Mouse (Mus musculus): Measurements from ENCODE around the gene Rpl36al. TPM values are rescaled to one million over a fixed set of nuclear protein-coding genes. Genes with fewer than 3 reads are reported as not detected.

The Rpl36al gene
- polyA plus RNA-seq, 1 experiment from 2014 or later: 387 TPM

DNA sequence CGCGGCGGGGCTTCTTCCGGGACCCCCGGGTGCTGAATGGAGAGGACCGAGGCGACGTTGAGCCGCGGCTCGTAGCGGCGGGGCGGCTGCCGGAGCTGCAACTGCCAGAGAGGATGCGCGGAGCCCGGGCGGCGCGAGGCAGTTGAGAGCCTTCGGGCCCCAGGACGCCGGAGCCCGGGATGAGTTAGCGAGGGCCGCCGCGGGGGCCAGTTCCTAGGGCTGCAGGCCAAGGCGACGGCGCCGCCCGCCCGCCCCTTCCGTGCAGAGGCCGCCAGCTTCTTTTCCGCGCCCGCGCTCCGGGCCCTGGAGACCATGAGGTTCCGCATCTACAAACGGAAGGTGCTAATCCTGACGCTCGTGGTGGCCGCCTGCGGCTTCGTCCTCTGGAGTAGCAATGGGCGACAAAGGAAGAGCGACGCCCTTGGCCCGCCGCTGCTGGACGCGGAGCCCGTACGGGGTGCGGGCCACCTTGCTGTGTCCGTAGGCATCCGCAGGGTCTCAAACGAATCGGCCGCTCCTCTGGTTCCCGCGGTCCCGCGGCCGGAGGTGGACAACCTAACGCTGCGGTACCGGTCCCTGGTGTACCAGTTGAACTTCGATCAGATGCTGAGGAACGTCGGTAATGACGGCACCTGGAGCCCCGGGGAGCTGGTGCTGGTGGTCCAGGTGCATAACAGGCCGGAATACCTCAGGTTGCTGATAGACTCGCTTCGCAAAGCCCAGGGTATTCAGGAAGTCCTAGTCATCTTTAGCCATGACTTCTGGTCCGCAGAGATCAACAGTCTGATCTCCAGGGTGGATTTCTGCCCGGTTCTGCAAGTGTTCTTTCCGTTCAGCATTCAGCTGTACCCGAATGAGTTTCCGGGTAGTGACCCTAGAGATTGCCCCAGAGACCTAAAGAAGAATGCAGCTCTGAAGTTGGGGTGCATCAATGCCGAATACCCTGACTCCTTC is 736 bp upstream of the Rpl36al start:
- peak overlapping the region; percentile 98 for H3K4me2 ChIP-seq (ENCODE audit: low read depth, low read length)
- ATAC-seq (ENCODE audit: low read depth): peak; percentile 74
- 2% methylated on average over 80 of the region's 86 CpGs for WGBS
- H3K36me3 ChIP-seq (ENCODE audit: control insufficient read depth, insufficient read depth, low read length): peaks cover 3% of the 10 kb centered on the region; the same call in 1 of the 2 replicates
- H3K9me3 ChIP-seq (ENCODE audit: control insufficient read depth, low read length): no peaks in the 10 kb centered on the region
- H3K27ac ChIP-seq (ENCODE audit: low read depth, low read length): peak overlapping the region; percentile 90
- H3K4me3 ChIP-seq (ENCODE audit: low read depth, low read length): peak overlapping the region; percentile 82
- peaks cover 15% of the 10 kb centered on the region for H3K4me1 ChIP-seq (ENCODE audit: control insufficient read depth, insufficient read depth, low read length)
- peak overlapping the region; percentile 90 for H3K9ac ChIP-seq (replicated peaks; ENCODE audit: low read depth, low read length)
- H3K27me3 ChIP-seq (ENCODE audit: control insufficient read depth, insufficient read depth, low read length): no peaks in the 10 kb centered on the region

- H3K4me2 ChIP-seq (ENCODE audit: low read depth, low read length): no peak overlapping the region
- 89% methylated on average over 4 of the region's 4 CpGs for WGBS
Observed at GRCm38 (mm10) chr12:69181800-69182199, 2.1 kb downstream of the Rpl36al start.

GRCm38 (mm10) chr12:69179371-69179770 is 4.5 kb downstream of the Rpl36al start:
- Histone ChIP-seq H3K27ac (ENCODE audit: low read depth, low read length) (no peak overlapping the region), H3K4me3 (ENCODE audit: low read depth, low read length) (no peak overlapping the region), H3K36me3 (ENCODE audit: control insufficient read depth, insufficient read depth, low read length) (no peaks in the 10 kb centered on the region), H3K27me3 (ENCODE audit: control insufficient read depth, insufficient read depth, low read length) (no peaks in the 10 kb centered on the region), H3K9ac (replicated peaks; ENCODE audit: low read depth, low read length) (no peak overlapping the region), H3K9me3 (ENCODE audit: control insufficient read depth, low read length) (no peaks in the 10 kb centered on the region), H3K4me2 (ENCODE audit: low read depth, low read length) (no peak overlapping the region), H3K4me1 (ENCODE audit: control insufficient read depth, insufficient read depth, low read length) (0 out of 2 replicates have a peak, but pooled peaks cover 4% of the 10 kb centered on the region)
- 80% methylated on average over 12 of the region's 12 CpGs for WGBS
- ATAC-seq (ENCODE audit: low read depth): no peak

More at GRCm38 (mm10) chr12:69181800-69182199, 2.1 kb downstream of the Rpl36al start:
- ATAC-seq (ENCODE audit: low read depth): no peak
- Histone ChIP-seq H3K27ac (ENCODE audit: low read depth, low read length) (no peak overlapping the region), H3K27me3 (ENCODE audit: control insufficient read depth, insufficient read depth, low read length) (no peaks in the 10 kb centered on the region), H3K4me1 (ENCODE audit: control insufficient read depth, insufficient read depth, low read length) (peaks cover 11% of the 10 kb centered on the region), H3K9ac (replicated peaks; ENCODE audit: low read depth, low read length) (no peak overlapping the region), H3K36me3 (ENCODE audit: control insufficient read depth, insufficient read depth, low read length) (no peaks in the 10 kb centered on the region), H3K9me3 (ENCODE audit: control insufficient read depth, low read length) (no peaks in the 10 kb centered on the region), H3K4me3 (ENCODE audit: low read depth, low read length) (no peak overlapping the region)

DNA sequence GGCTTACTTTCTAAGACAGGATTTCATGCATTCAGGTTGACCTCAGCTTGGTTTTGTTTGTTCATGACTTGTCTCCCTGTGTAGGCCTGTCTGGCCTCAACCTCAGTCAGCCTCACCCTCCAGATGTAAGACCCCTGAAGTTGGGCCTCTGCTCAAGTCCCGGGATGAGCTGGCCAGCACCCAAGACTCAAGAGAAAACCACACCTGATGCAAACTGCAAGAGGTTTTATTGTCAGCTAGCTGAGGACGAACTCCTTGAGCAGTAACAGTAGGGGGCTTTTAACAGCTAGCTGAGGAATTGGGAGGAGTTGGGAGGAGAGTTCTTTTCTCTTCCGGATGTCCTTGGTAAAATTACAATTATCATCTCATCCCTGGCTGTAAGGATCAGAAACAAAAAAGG is 6.4 kb downstream of the Rpl36al start:
- no peak overlapping the region for H3K4me3 ChIP-seq (ENCODE audit: low read depth, low read length)
- H3K9ac ChIP-seq (replicated peaks; ENCODE audit: low read depth, low read length): no peak overlapping the region
- H3K4me2 ChIP-seq (ENCODE audit: low read depth, low read length): no peak overlapping the region
- ATAC-seq (ENCODE audit: low read depth): no peak
- no peaks in the 10 kb centered on the region for H3K4me1 ChIP-seq (ENCODE audit: control insufficient read depth, insufficient read depth, low read length)
- H3K27me3 ChIP-seq (ENCODE audit: control insufficient read depth, insufficient read depth, low read length): no peaks in the 10 kb centered on the region
- H3K27ac ChIP-seq (ENCODE audit: low read depth, low read length): no peak overlapping the region
- H3K9me3 ChIP-seq (ENCODE audit: control insufficient read depth, low read length): no peaks in the 10 kb centered on the region
- WGBS: 68% methylated on average over 3 of the region's 3 CpGs
- no peaks in the 10 kb centered on the region for H3K36me3 ChIP-seq (ENCODE audit: control insufficient read depth, insufficient read depth, low read length)

DNA sequence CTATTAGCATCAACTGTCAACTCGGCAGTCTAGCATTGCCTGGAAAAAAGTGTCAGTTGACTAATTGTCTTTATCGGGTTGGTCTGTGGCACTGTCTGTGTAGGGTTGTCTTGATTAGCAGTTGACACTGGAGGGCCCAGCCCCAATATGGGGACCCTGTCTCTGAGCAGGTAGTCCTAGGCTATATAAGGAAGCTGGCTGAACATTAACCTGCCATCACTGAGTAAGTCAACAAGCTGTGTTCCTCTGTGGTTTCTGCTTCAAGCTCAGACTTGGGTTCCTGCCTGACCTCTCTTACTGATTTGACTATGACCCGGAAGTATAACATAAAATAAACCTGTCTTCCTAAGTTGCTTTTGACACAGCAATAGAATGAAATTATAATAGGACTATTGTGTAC is 7.9 kb downstream of the Rpl36al start:
- Histone ChIP-seq H3K4me3 (ENCODE audit: low read depth, low read length) (no peak overlapping the region), H3K27me3 (ENCODE audit: control insufficient read depth, insufficient read depth, low read length) (no peaks in the 10 kb centered on the region), H3K36me3 (ENCODE audit: control insufficient read depth, insufficient read depth, low read length) (no peaks in the 10 kb centered on the region), H3K9me3 (ENCODE audit: control insufficient read depth, low read length) (no peaks in the 10 kb centered on the region), H3K27ac (ENCODE audit: low read depth, low read length) (no peak overlapping the region), H3K9ac (replicated peaks; ENCODE audit: low read depth, low read length) (no peak overlapping the region), H3K4me2 (ENCODE audit: low read depth, low read length) (no peak overlapping the region), H3K4me1 (ENCODE audit: control insufficient read depth, insufficient read depth, low read length) (no peaks in the 10 kb centered on the region)
- 97% methylated on average over 3 of the region's 3 CpGs for WGBS
- ATAC-seq (ENCODE audit: low read depth): no peak

DNA sequence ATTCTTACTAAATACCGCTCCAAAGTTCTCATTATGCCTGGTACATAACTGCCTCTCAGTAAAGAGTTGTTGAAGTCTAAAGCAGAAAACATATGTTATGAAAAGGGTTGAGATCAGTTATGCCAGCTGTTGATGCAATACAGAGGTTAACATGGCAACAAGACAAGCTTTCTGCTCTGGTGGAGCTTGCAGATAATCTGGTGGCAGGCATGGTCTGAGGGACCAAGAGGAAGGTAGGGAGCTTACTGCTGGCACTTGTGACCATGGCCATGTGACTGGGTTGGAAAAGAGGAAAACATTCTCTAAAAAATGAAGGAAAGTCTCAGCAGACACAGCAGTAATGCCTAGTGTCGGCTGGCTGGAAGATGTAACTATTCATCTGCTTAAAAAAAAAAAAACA is 12.6 kb downstream of the Rpl36al start:
- no peak overlapping the region for H3K4me2 ChIP-seq (ENCODE audit: low read depth, low read length)
- peaks cover 4% of the 10 kb centered on the region for H3K4me1 ChIP-seq (ENCODE audit: control insufficient read depth, insufficient read depth, low read length)
- H3K4me3 ChIP-seq (ENCODE audit: low read depth, low read length): no peak overlapping the region
- no peaks in the 10 kb centered on the region for H3K27me3 ChIP-seq (ENCODE audit: control insufficient read depth, insufficient read depth, low read length)
- ATAC-seq (ENCODE audit: low read depth): no peak
- H3K9me3 ChIP-seq (ENCODE audit: control insufficient read depth, low read length): no peaks in the 10 kb centered on the region
- no peak overlapping the region for H3K27ac ChIP-seq (ENCODE audit: low read depth, low read length)
- WGBS: 99% methylated on average over 2 of the region's 2 CpGs
- no peak overlapping the region for H3K9ac ChIP-seq (replicated peaks; ENCODE audit: low read depth, low read length)
- H3K36me3 ChIP-seq (ENCODE audit: control insufficient read depth, insufficient read depth, low read length): no peaks in the 10 kb centered on the region

DNA sequence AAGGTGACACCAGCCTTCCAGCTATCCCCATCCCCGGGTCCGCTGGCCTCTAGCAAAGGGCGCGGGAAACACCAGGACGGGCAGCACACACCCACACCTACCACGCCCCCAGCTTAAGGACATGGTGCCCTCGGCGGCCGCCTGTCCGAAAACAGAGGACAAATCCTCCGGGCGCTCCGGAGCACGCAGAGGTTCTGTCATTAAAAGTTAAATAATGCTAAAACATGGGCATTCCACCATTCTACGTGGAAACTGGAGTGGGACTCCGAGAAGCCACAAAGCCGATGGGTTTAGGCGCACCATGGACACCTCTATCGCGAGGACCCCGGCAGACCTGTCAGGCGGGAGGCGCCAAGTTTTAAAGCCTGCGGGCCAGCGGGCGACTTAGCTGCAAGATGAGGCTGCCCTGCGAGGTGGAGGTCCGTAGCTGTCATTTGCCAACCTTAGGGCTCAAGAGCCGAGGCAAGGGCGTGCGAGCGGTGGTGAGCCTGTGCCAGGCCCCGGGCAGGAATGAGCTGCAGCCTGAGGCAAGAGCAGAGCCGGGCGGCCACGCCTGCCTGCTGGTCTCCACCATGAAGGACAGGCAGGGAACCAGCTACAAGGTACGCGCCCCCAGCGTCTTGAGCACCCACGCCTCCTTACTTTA is 15.3 kb downstream of the Rpl36al start, which contains the start of gene Lrr1:
Lrr1 (plus strand) TSS at position 354 of the 646 bp plus-strand sequence.
- H3K36me3 ChIP-seq (ENCODE audit: control insufficient read depth, insufficient read depth, low read length): no peaks in the 10 kb centered on the region
- WGBS: under 1% methylated on average over 40 of the region's 40 CpGs
- H3K4me1 ChIP-seq (ENCODE audit: control insufficient read depth, insufficient read depth, low read length): peaks cover 4% of the 10 kb centered on the region
- ATAC-seq (ENCODE audit: low read depth): peak; percentile 95
- no peaks in the 10 kb centered on the region for H3K9me3 ChIP-seq (ENCODE audit: control insufficient read depth, low read length)
- peak within 1 kb of the TSS; percentile 62 for H3K9ac ChIP-seq (replicated peaks; ENCODE audit: low read depth, low read length)
- H3K4me3 ChIP-seq (ENCODE audit: low read depth, low read length): peak within 1 kb of the TSS; percentile 55
- H3K4me2 ChIP-seq (ENCODE audit: low read depth, low read length): peak within 1 kb of the TSS; percentile 93
- peak within 1 kb of the TSS; percentile 72 for H3K27ac ChIP-seq (ENCODE audit: low read depth, low read length)
- H3K27me3 ChIP-seq (ENCODE audit: control insufficient read depth, insufficient read depth, low read length): no peaks in the 10 kb centered on the region

- peaks cover 4% of the 10 kb centered on the region for H3K4me1 ChIP-seq (ENCODE audit: control insufficient read depth, insufficient read depth, low read length)
- no peaks in the 10 kb centered on the region for H3K27me3 ChIP-seq (ENCODE audit: control insufficient read depth, insufficient read depth, low read length)
- H3K36me3 ChIP-seq (ENCODE audit: control insufficient read depth, insufficient read depth, low read length): no peaks in the 10 kb centered on the region
- H3K27ac ChIP-seq (ENCODE audit: low read depth, low read length): peak overlapping the region; percentile 72
- WGBS: 8% methylated on average over 18 of the region's 18 CpGs
- peak overlapping the region; percentile 62 for H3K9ac ChIP-seq (replicated peaks; ENCODE audit: low read depth, low read length)
- peak overlapping the region; percentile 55 for H3K4me3 ChIP-seq (ENCODE audit: low read depth, low read length)
- ATAC-seq (ENCODE audit: low read depth): peak; percentile 66
- H3K4me2 ChIP-seq (ENCODE audit: low read depth, low read length): peak overlapping the region; percentile 93
- H3K9me3 ChIP-seq (ENCODE audit: control insufficient read depth, low read length): no peaks in the 10 kb centered on the region
Observed at GRCm38 (mm10) chr12:69167656-69168460, 16.0 kb downstream of the Rpl36al start.

Measured in neural tube, embryonic 14.5 days (tissue).